24 mouse cellular contexts compared by ENCODE assay signal in genomic region chr11:109206732-109207131, GRCm38 (mm10).
DNase-seq lines count a peak whose midpoint lies in the region; ATAC-seq lines count a peak whose summit lies in the region.
"Had no signal": no experiment of that assay in that cellular context is flagged by ENCODE, and none has a peak within 500 bp of the region (broad histone marks: within the 10 kb centered on the region; RNA-seq: fewer than 3 reads in every experiment).

No protein-coding gene starts in this region.

- no peak for DNase-seq in heart, postnatal 4 days
- DNase-seq in midbrain, embryonic 11.5 days (ENCODE audit: low spot score, missing footprints), result no peak
- DNase-seq in embryo, embryonic 11 days, result peak; percentile 65
- DNase-seq in gastrocnemius, postnatal 10 days, result no peak
- DNase-seq: adrenal gland, adult 8-10 months; cerebellum, adult 2 months; cerebellum, postnatal 25 days; kidney, adult 8-10 months; kidney, postnatal 10 days; liver; lung, postnatal 4 days; thymus, adult 2 months; thymus, postnatal 4 days had no signal

- no peak overlapping the region for H3K27ac ChIP-seq in heart, embryonic 13.5 days (replicated peaks)
- no peak overlapping the region for H3K27ac ChIP-seq in midbrain, embryonic 11.5 days (ENCODE audit: low read depth, low read length)
- no peak overlapping the region for H3K27ac ChIP-seq in midbrain, embryonic 13.5 days
- no peak overlapping the region for H3K27ac ChIP-seq in neural tube, embryonic 12.5 days
- H3K27ac ChIP-seq: embryonic facial prominence, embryonic 10.5 days; heart, embryonic 15.5 days; hindbrain, embryonic 14.5 days; intestine, embryonic 15.5 days; limb, embryonic 10.5 days; neural tube, embryonic 13.5 days; stomach, postnatal 0 days had no signal

- H3K4me1 ChIP-seq in heart, embryonic 13.5 days, result peaks cover 8% of the 10 kb centered on the region
- H3K4me1 ChIP-seq in midbrain, embryonic 11.5 days (ENCODE audit: control insufficient read depth, insufficient read depth, low read length), result peaks cover 18% of the 10 kb centered on the region
- H3K4me1 ChIP-seq in midbrain, embryonic 13.5 days (replicated peaks), result peaks cover 31% of the 10 kb centered on the region
- H3K4me1 ChIP-seq in neural tube, embryonic 12.5 days, result peaks cover 39% of the 10 kb centered on the region
- H3K4me1 ChIP-seq: intestine, embryonic 15.5 days; limb, embryonic 10.5 days had no signal

- H3K4me2 ChIP-seq in heart, embryonic 13.5 days, result peak overlapping the region; percentile 27; the same call in 1 of the 2 replicates
- H3K4me2 ChIP-seq in midbrain, embryonic 11.5 days, result no peak overlapping the region
- H3K4me2 ChIP-seq in midbrain, embryonic 13.5 days (replicated peaks), result no peak overlapping the region
- H3K4me2 ChIP-seq in neural tube, embryonic 12.5 days (replicated peaks), result peak overlapping the region; percentile 12; the same call in 1 of the 2 replicates
- H3K4me2 ChIP-seq: heart, embryonic 15.5 days; hindbrain, embryonic 14.5 days; intestine, embryonic 15.5 days; neural tube, embryonic 13.5 days had no signal

- 20% methylated on average over 13 of the region's 13 CpGs for WGBS in heart, embryonic 13.5 days
- WGBS in midbrain, embryonic 11.5 days, result 26% methylated on average over 13 of the region's 13 CpGs
- WGBS in midbrain, embryonic 13.5 days, result 12% methylated on average over 13 of the region's 13 CpGs
- WGBS in neural tube, embryonic 12.5 days, result 10% methylated on average over 13 of the region's 13 CpGs

- no peak overlapping the region for H3K9ac ChIP-seq in heart, embryonic 13.5 days
- peak overlapping the region; percentile 36; the same call in 1 of the 2 replicates for H3K9ac ChIP-seq in midbrain, embryonic 11.5 days (ENCODE audit: low read length)
- no peak overlapping the region for H3K9ac ChIP-seq in midbrain, embryonic 13.5 days (replicated peaks)
- H3K9ac ChIP-seq in neural tube, embryonic 12.5 days, result no peak overlapping the region
- H3K9ac ChIP-seq: heart, embryonic 15.5 days; hindbrain, embryonic 14.5 days; intestine, embryonic 15.5 days; neural tube, embryonic 13.5 days had no signal

- no peak for ATAC-seq in heart, embryonic 13.5 days (ENCODE audit: extremely low read depth, insufficient number of reproducible peaks, low FRiP score, low TSS enrichment)
- peak; percentile 46; the same call in 1 of the 2 replicates for ATAC-seq in midbrain, embryonic 11.5 days (ENCODE audit: low FRiP score)
- no peak for ATAC-seq in midbrain, embryonic 13.5 days
- peak; percentile 42; the same call in 1 of the 2 replicates for ATAC-seq in neural tube, embryonic 12.5 days (ENCODE audit: low FRiP score, low read depth)
- ATAC-seq: activated CD4-positive, CD25-positive, alpha-beta regulatory T cell, adult 4 months; intestine, embryonic 15.5 days had no signal

- H3K9me3 ChIP-seq in heart, embryonic 13.5 days, result no peaks in the 10 kb centered on the region
- no peaks in the 10 kb centered on the region for H3K9me3 ChIP-seq in midbrain, embryonic 11.5 days (ENCODE audit: control insufficient read depth, low read length)
- no peaks in the 10 kb centered on the region for H3K9me3 ChIP-seq in midbrain, embryonic 13.5 days
- H3K9me3 ChIP-seq in neural tube, embryonic 12.5 days, result no peaks in the 10 kb centered on the region
- H3K9me3 ChIP-seq: embryonic facial prominence, embryonic 10.5 days; heart, embryonic 15.5 days; intestine, embryonic 15.5 days; limb, embryonic 10.5 days; neural tube, embryonic 13.5 days had no signal

- no peaks in the 10 kb centered on the region for H3K36me3 ChIP-seq in heart, embryonic 13.5 days
- no peaks in the 10 kb centered on the region for H3K36me3 ChIP-seq in midbrain, embryonic 11.5 days (ENCODE audit: control insufficient read depth, insufficient read depth, low read length)
- H3K36me3 ChIP-seq in midbrain, embryonic 13.5 days, result no peaks in the 10 kb centered on the region
- no peaks in the 10 kb centered on the region for H3K36me3 ChIP-seq in neural tube, embryonic 12.5 days
- H3K36me3 ChIP-seq: embryonic facial prominence, embryonic 10.5 days; heart, embryonic 15.5 days; intestine, embryonic 15.5 days; limb, embryonic 10.5 days; neural tube, embryonic 13.5 days had no signal

- peaks cover 2% of the 10 kb centered on the region; the same call in 1 of the 2 replicates for H3K27me3 ChIP-seq in heart, embryonic 13.5 days (replicated peaks)
- H3K27me3 ChIP-seq in midbrain, embryonic 11.5 days (ENCODE audit: control insufficient read depth, insufficient read depth, low read length), result no peaks in the 10 kb centered on the region
- H3K27me3 ChIP-seq in midbrain, embryonic 13.5 days, result peaks cover 8% of the 10 kb centered on the region
- H3K27me3 ChIP-seq in neural tube, embryonic 12.5 days (replicated peaks), result no peaks in the 10 kb centered on the region
- H3K27me3 ChIP-seq: intestine, embryonic 15.5 days; neural tube, embryonic 13.5 days had no signal

- H3K4me3 ChIP-seq in heart, embryonic 13.5 days, result no peak overlapping the region
- H3K4me3 ChIP-seq in midbrain, embryonic 11.5 days (ENCODE audit: low read depth, low read length), result no peak overlapping the region
- no peak overlapping the region for H3K4me3 ChIP-seq in midbrain, embryonic 13.5 days (replicated peaks)
- H3K4me3 ChIP-seq in neural tube, embryonic 12.5 days, result no peak overlapping the region
- H3K4me3 ChIP-seq: embryonic facial prominence, embryonic 10.5 days; heart, embryonic 15.5 days; intestine, embryonic 15.5 days; limb, embryonic 10.5 days; neural tube, embryonic 13.5 days had no signal

Comparison
In these comparisons a context has a peak if more than half of its experiments do, and no peak if none do; other contexts are left out.
1. ATAC-seq: peak in midbrain, embryonic 11.5 days (single experiment) and neural tube, embryonic 12.5 days (single experiment); none in heart, embryonic 13.5 days (single experiment) and midbrain, embryonic 13.5 days (single experiment).
2. H3K4me2 ChIP-seq: peak in heart, embryonic 13.5 days (single experiment) and neural tube, embryonic 12.5 days (single experiment); none in midbrain, embryonic 11.5 days (single experiment) and midbrain, embryonic 13.5 days (single experiment).